Mouse (Mus musculus) heart, adult 18-20 months (tissue): ENCODE data around the gene Plekhm1. TPM values are rescaled to one million over a fixed set of nuclear protein-coding genes. Genes with fewer than 3 reads are reported as not detected.
A peak's percentile ranks its signal among the peaks of the same experiment; 100 is the strongest.
"Not testable (repeated sequence)": the region's sequence is repeated elsewhere in the genome, so short reads cannot be mapped to it uniquely, and the experiment has no call there.

ENCODE experiments used
- DNase-seq, 2 experiments: peaks; one replicate each; pipeline ENCODE4 v3.0.0; 2021 to 2022; ENCODE audit warnings: mixed read lengths in 1 of 2
- long read RNA-seq, 2 experiments: library from polyadenylated mRNA; stranded (forward); transcript quantifications; one replicate each; pipeline ENCODE4 v2.0.0; 2021
- total RNA-seq, 2 experiments: library from RNA; stranded (reverse); gene quantifications; 2 replicates each; pipeline ENCODE4 v1.2.3; 2021

Gene Plekhm1
- total RNA-seq, result 10 to 100 TPM; 10.8 to 12.8 TPM
- long read RNA-seq, experiment 1, partial matches to known transcripts, result 1 of 2 reads
- long read RNA-seq, experiment 1, other reads (novel, unspliced or antisense), result 1 of 2 reads
- long read RNA-seq, experiment 2, partial matches to known transcripts, result 2 of 4 reads
- long read RNA-seq, experiment 2, other reads (novel, unspliced or antisense), result 2 of 4 reads

- peak; percentile 96 to 97 for DNase-seq
These were observed at the start of gene Plekhm1 for GRCm38 (mm10) chr11:103411981-103412949. Gene Plekhm1 (minus strand): TSS chr11:103412687.

GRCm38 (mm10) chr11:103451105-103451504, 38.6 kb upstream of the Plekhm1 start:
- not testable (repeated sequence) for DNase-seq

GRCm38 (mm10) chr11:103449721-103450120, 37.2 kb upstream of the Plekhm1 start:
- not testable (repeated sequence) for DNase-seq

GRCm38 (mm10) chr11:103443678-103444077, 31.2 kb upstream of the Plekhm1 start:
- peak; percentile 9 to 34 for DNase-seq

GRCm38 (mm10) chr11:103436282-103436681, 23.8 kb upstream of the Plekhm1 start:
- no peak for DNase-seq

- DNase-seq, result no peak
These were observed 12.5 kb upstream of the Plekhm1 start for GRCm38 (mm10) chr11:103425031-103425430.

GRCm38 (mm10) chr11:103419667-103420066, 7.2 kb upstream of the Plekhm1 start:
- no peak for DNase-seq

GRCm38 (mm10) chr11:103419226-103419625, 6.7 kb upstream of the Plekhm1 start:
- DNase-seq, result peak; percentile 23 to 55

GRCm38 (mm10) chr11:103413516-103413915, 1.0 kb upstream of the Plekhm1 start:
- DNase-seq, result no peak

GRCm38 (mm10) chr11:103412950-103413423, 500 bp upstream of the Plekhm1 start:
- DNase-seq, result no peak

- no peak for DNase-seq
These were observed 1.2 kb downstream of the Plekhm1 start for GRCm38 (mm10) chr11:103411301-103411700.

- DNase-seq, result no peak
These were observed 3.6 kb downstream of the Plekhm1 start for GRCm38 (mm10) chr11:103408880-103409279.

- not testable (repeated sequence) for DNase-seq
These were observed 5.4 kb downstream of the Plekhm1 start for GRCm38 (mm10) chr11:103407136-103407535.

- DNase-seq, result peak in 1 of 2 experiments; percentile 42
These were observed 5.9 kb downstream of the Plekhm1 start for GRCm38 (mm10) chr11:103406551-103406950.

GRCm38 (mm10) chr11:103405814-103406213, 6.7 kb downstream of the Plekhm1 start:
- DNase-seq, result no peak

- DNase-seq, result no peak
These were observed 7.9 kb downstream of the Plekhm1 start for GRCm38 (mm10) chr11:103404618-103405017.

- peak in 1 of 2 experiments; percentile 53 for DNase-seq
These were observed 8.7 kb downstream of the Plekhm1 start for GRCm38 (mm10) chr11:103403776-103404175.

GRCm38 (mm10) chr11:103402738-103403137, 9.7 kb downstream of the Plekhm1 start:
- DNase-seq, result no peak

GRCm38 (mm10) chr11:103402198-103402597, 10.3 kb downstream of the Plekhm1 start:
- DNase-seq, result peak; percentile 55 to 59

GRCm38 (mm10) chr11:103399986-103400385, 12.5 kb downstream of the Plekhm1 start:
- peak in 1 of 2 experiments; percentile 42 for DNase-seq

GRCm38 (mm10) chr11:103399050-103399449, 13.4 kb downstream of the Plekhm1 start:
- DNase-seq, result peak; percentile 35 to 49

GRCm38 (mm10) chr11:103396682-103397081, 15.8 kb downstream of the Plekhm1 start:
- DNase-seq, result no peak

GRCm38 (mm10) chr11:103396236-103396635, 16.3 kb downstream of the Plekhm1 start:
- DNase-seq, result no peak
